Mouse (Mus musculus): Measurements from ENCODE around the gene Ulk4.

DNA sequence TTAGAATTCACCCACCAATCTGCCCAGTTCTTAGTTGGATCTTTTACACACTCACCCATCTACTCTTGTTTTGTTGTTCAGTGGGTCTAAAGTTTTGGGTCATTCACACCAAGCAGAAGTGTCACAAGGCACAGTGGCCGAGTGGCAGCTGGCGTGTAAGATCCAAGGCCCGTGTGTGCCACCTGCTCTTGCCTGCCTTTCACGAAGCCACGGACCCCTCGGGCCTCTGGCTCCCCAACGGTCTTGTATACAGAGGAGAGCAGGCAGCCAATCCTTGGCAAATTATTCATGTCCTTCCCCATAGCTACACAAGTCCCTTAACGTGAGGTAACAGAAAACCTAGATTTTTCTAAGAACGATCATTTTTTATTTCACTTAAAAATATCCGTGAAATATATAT is 27.5 kb upstream of the Ulk4 start:
- TF ChIP-seq POLR2A (IDR thresholded peaks at IDR 0.05; ENCODE audit: extremely low read depth, insufficient read depth, low read length) (no peak), CTCF (IDR thresholded peaks at IDR 0.05; ENCODE audit: extremely low read depth, insufficient read depth, low read length) (no peak)
